Mouse (Mus musculus) embryonic facial prominence, embryonic 11.5 days (tissue): Measurements from ENCODE around the gene Gm26566. TPM values are rescaled to one million over a fixed set of nuclear protein-coding genes. Genes with fewer than 3 reads are reported as not detected.
A peak's percentile ranks its signal among the peaks of the same experiment; 100 is the strongest.

Experiments used
- ATAC-seq: fragments of 200-750 bp; cut with Nextera tagmentation; replicated peaks from 2 replicates; pipeline ENCODE4 v1.8.0; 2017; ENCODE audit warnings: low read depth; ENCODE audit not compliant: insufficient number of reproducible peaks, low FRiP score, low TSS enrichment
- DNase-seq: peaks from one replicate; pipeline ENCODE4 v3.0.0-alpha.2; 2015; ENCODE audit warnings: low spot score
- H3K27ac ChIP-seq: fragments of 300-500 bp; sonication (generic); replicated peaks from 2 replicates; pipeline ENCODE4 v1.5.1; 2014; ENCODE audit warnings: mild to moderate bottlenecking, low read depth, low read length, control low read depth
- H3K27me3 ChIP-seq: fragments of 300-500 bp; sonication (generic); 2 replicates; pipeline ENCODE4 v1.6.1; 2014; ENCODE audit warnings: mild to moderate bottlenecking, low read length, moderate library complexity, mixed read lengths; ENCODE audit not compliant: control insufficient read depth, insufficient read depth
- H3K36me3 ChIP-seq: fragments of 300-500 bp; sonication (generic); replicated peaks from 2 replicates; pipeline ENCODE4 v1.6.1; 2014; ENCODE audit warnings: low read depth, mild to moderate bottlenecking, low read length, moderate library complexity, mixed read lengths; ENCODE audit not compliant: control insufficient read depth, insufficient read depth
- H3K4me1 ChIP-seq: fragments of 300-500 bp; sonication (generic); 2 replicates; pipeline ENCODE4 v1.6.1; 2014; ENCODE audit warnings: low read length, mixed read lengths; ENCODE audit not compliant: control insufficient read depth, insufficient read depth
- H3K4me2 ChIP-seq: fragments of 300-500 bp; sonication (generic); 2 replicates; pipeline ENCODE4 v1.6.1; 2014; ENCODE audit warnings: low read depth, mild to moderate bottlenecking, control low read depth, low read length, moderate library complexity
- H3K4me3 ChIP-seq: fragments of 300-500 bp; sonication (generic); 2 replicates; pipeline ENCODE4 v1.5.1; 2014; ENCODE audit warnings: low read depth, low read length, control low read depth
- H3K9ac ChIP-seq: fragments of 300-500 bp; sonication (generic); replicated peaks from 2 replicates; pipeline ENCODE4 v1.6.1; 2014; ENCODE audit warnings: mild to moderate bottlenecking, control low read depth, low read length
- H3K9me3 ChIP-seq: fragments of 300-500 bp; sonication (generic); replicated peaks from 2 replicates; pipeline ENCODE4 v1.6.1; 2016; ENCODE audit warnings: mild to moderate bottlenecking, low read length, inconsistent platforms, mixed read lengths; ENCODE audit not compliant: control insufficient read depth
- WGBS: fragments of 180-500 bp; shearing (Covaris S2); extraction: QIAGEN DNeasy Blood & Tissue Kit; methylation state at CpG from one replicate; pipeline ENCODE4 v1.1.7; 2014; 5-methylcytosine and 5-hydroxymethylcytosine counted together
- polyA plus RNA-seq: library from polyadenylated mRNA; unstranded; fragments of >200 nt; fragmentation: Nextera tagmentation; extraction: Ambion mirVana; gene quantifications from 2 replicates; pipeline ENCODE4 v1.2.1, GENCODE M21; 2014

The Gm26566 gene
- 1.6 and 1.7 TPM in 2 replicates for polyA plus RNA-seq

- H3K36me3 ChIP-seq: no peaks in the 10 kb centered on the region; the same call in none of the 2 replicates
- no peaks in the 10 kb centered on the region for H3K27me3 ChIP-seq
- H3K4me3 ChIP-seq: peak within 1 kb of the TSS; percentile 96
- WGBS: under 1% methylated on average over 77 of the region's 82 CpGs
- H3K9me3 ChIP-seq: no peaks in the 10 kb centered on the region
- H3K4me1 ChIP-seq: no peaks in the 10 kb centered on the region
- ATAC-seq (peak; percentile 95), DNase-seq (peak; percentile 98)
- H3K27ac ChIP-seq: peak within 1 kb of the TSS; percentile 94
- peak within 1 kb of the TSS; percentile 33 for H3K4me2 ChIP-seq
- H3K9ac ChIP-seq: peak within 1 kb of the TSS; percentile 99
These were observed at the start of gene Gm26566, which contains the start of gene Klhl9 for GRCm38 (mm10) chr4:88721791-88722721. TSS of gene Gm26566 (plus strand) at chr4:88721805. TSS of gene Klhl9 (minus strand) at chr4:88722465.

- ATAC-seq: no peak
These were observed 44.8 kb upstream of the Gm26566 start, which contains the start of gene Ifna16 for GRCm38 (mm10) chr4:88676824-88677223. TSS of gene Ifna16 (minus strand) at chr4:88676924.

GRCm38 (mm10) chr4:88680362-88680761, 41.2 kb upstream of the Gm26566 start:
- ATAC-seq (no peak), DNase-seq (peak; percentile 56)
- Histone ChIP-seq H3K36me3 (no peaks in the 10 kb centered on the region), H3K27me3 (no peaks in the 10 kb centered on the region), H3K9me3 (no peaks in the 10 kb centered on the region), H3K4me3 (no peak overlapping the region), H3K9ac (no peak overlapping the region), H3K27ac (no peak overlapping the region), H3K4me1 (no peaks in the 10 kb centered on the region), H3K4me2 (no peak overlapping the region)
- WGBS: 51% methylated on average over 8 of the region's 8 CpGs

More at GRCm38 (mm10) chr4:88676824-88677223, 44.8 kb upstream of the Gm26566 start, which contains the start of gene Ifna16:
- Histone ChIP-seq H3K4me1 (no peaks in the 10 kb centered on the region), H3K4me2 (no peak within 1 kb of the TSS), H3K9me3 (no peaks in the 10 kb centered on the region), H3K9ac (no peak within 1 kb of the TSS), H3K27me3 (no peaks in the 10 kb centered on the region), H3K36me3 (no peaks in the 10 kb centered on the region), H3K27ac (no peak within 1 kb of the TSS), H3K4me3 (no peak within 1 kb of the TSS)
- no peak for DNase-seq
- WGBS: 83% methylated on average over 1 of the region's 1 CpGs

- DNase-seq (no peak), ATAC-seq (no peak)
- Histone ChIP-seq H3K9me3 (no peaks in the 10 kb centered on the region), H3K36me3 (no peaks in the 10 kb centered on the region), H3K27ac (no peak overlapping the region), H3K4me2 (no peak overlapping the region), H3K4me1 (no peaks in the 10 kb centered on the region), H3K4me3 (no peak overlapping the region), H3K27me3 (no peaks in the 10 kb centered on the region), H3K9ac (no peak overlapping the region)
- WGBS: 87% methylated on average over 3 of the region's 3 CpGs
These were observed 40.3 kb upstream of the Gm26566 start for GRCm38 (mm10) chr4:88681353-88681752.

- H3K4me3 ChIP-seq: no peak within 1 kb of the TSS
- no peaks in the 10 kb centered on the region for H3K36me3 ChIP-seq
- H3K4me1 ChIP-seq: no peaks in the 10 kb centered on the region
- DNase-seq: no peak
- H3K9ac ChIP-seq: no peak within 1 kb of the TSS
- no peak within 1 kb of the TSS for H3K27ac ChIP-seq
- 88% methylated on average over 1 of the region's 1 CpGs for WGBS
- no peak for ATAC-seq
- no peaks in the 10 kb centered on the region for H3K27me3 ChIP-seq
- no peaks in the 10 kb centered on the region for H3K9me3 ChIP-seq
- no peak within 1 kb of the TSS for H3K4me2 ChIP-seq
These were observed 37.8 kb upstream of the Gm26566 start, which contains the start of gene Ifna2 for GRCm38 (mm10) chr4:88683812-88684211. TSS of gene Ifna2 (minus strand) at chr4:88683912.

- H3K4me3 ChIP-seq: no peak within 1 kb of the TSS
- DNase-seq (no peak), ATAC-seq (no peak)
- no peaks in the 10 kb centered on the region for H3K36me3 ChIP-seq
- H3K9me3 ChIP-seq: no peaks in the 10 kb centered on the region
- no peaks in the 10 kb centered on the region for H3K27me3 ChIP-seq
- H3K27ac ChIP-seq: no peak within 1 kb of the TSS
- H3K9ac ChIP-seq: no peak within 1 kb of the TSS
- no peak within 1 kb of the TSS for H3K4me2 ChIP-seq
- no peaks in the 10 kb centered on the region for H3K4me1 ChIP-seq
- WGBS: 70% methylated on average over 2 of the region's 2 CpGs
These were observed 30.3 kb upstream of the Gm26566 start, which contains the start of gene Ifnab for GRCm38 (mm10) chr4:88691259-88691658. TSS of gene Ifnab (minus strand) at chr4:88691359.

GRCm38 (mm10) chr4:88692537-88692936, 29.1 kb upstream of the Gm26566 start:
- H3K4me1 ChIP-seq: no peaks in the 10 kb centered on the region
- H3K27me3 ChIP-seq: no peaks in the 10 kb centered on the region
- no peak for DNase-seq
- H3K4me3 ChIP-seq: no peak overlapping the region
- 88% methylated on average over 1 of the region's 1 CpGs for WGBS
- H3K27ac ChIP-seq: no peak overlapping the region
- H3K9ac ChIP-seq: no peak overlapping the region
- ATAC-seq: no peak
- H3K4me2 ChIP-seq: no peak overlapping the region
- no peaks in the 10 kb centered on the region for H3K9me3 ChIP-seq
- no peaks in the 10 kb centered on the region for H3K36me3 ChIP-seq

GRCm38 (mm10) chr4:88693392-88693791, 28.2 kb upstream of the Gm26566 start:
- H3K4me1 ChIP-seq: no peaks in the 10 kb centered on the region
- no peaks in the 10 kb centered on the region for H3K27me3 ChIP-seq
- H3K4me2 ChIP-seq: no peak overlapping the region
- no peak for DNase-seq
- H3K9me3 ChIP-seq: no peaks in the 10 kb centered on the region
- WGBS: 81% methylated on average over 2 of the region's 2 CpGs
- ATAC-seq: no peak
- no peak overlapping the region for H3K27ac ChIP-seq
- H3K4me3 ChIP-seq: no peak overlapping the region
- H3K9ac ChIP-seq: no peak overlapping the region
- H3K36me3 ChIP-seq: no peaks in the 10 kb centered on the region
